Mouse (Mus musculus): ENCODE results near the gene Phf10. TPM values are rescaled to one million over a fixed set of nuclear protein-coding genes. Genes with fewer than 3 reads are reported as not detected.
"Not testable (repeated sequence)": the region's sequence is repeated elsewhere in the genome, so short reads cannot be mapped to it uniquely, and the experiment has no call there.

Gene Phf10
- 10 to 100 TPM; 49.9 to 51.1 TPM for total RNA-seq (2021)
- long read RNA-seq, experiment 1, transcript Phf10-201 (12 exons, 1,663 nt), result major isoform, 27 of 93 reads
- long read RNA-seq, experiment 1, partial matches to known transcripts, result 47 of 93 reads
- long read RNA-seq, experiment 1, other reads (novel, unspliced or antisense), result 19 of 93 reads
- long read RNA-seq, experiment 2, transcript Phf10-201 (12 exons, 1,663 nt), result major isoform, 27 of 81 reads
- long read RNA-seq, experiment 2, partial matches to known transcripts, result 39 of 81 reads
- long read RNA-seq, experiment 2, other reads (novel, unspliced or antisense), result 15 of 81 reads

GRCm38 (mm10) chr17:14960951-14961556, at the start of gene Phf10:
Gene Phf10, minus strand, starts transcription at chr17:14961273.
- DNase-seq (ENCODE audit: low spot score), result not testable (repeated sequence)

DNA sequence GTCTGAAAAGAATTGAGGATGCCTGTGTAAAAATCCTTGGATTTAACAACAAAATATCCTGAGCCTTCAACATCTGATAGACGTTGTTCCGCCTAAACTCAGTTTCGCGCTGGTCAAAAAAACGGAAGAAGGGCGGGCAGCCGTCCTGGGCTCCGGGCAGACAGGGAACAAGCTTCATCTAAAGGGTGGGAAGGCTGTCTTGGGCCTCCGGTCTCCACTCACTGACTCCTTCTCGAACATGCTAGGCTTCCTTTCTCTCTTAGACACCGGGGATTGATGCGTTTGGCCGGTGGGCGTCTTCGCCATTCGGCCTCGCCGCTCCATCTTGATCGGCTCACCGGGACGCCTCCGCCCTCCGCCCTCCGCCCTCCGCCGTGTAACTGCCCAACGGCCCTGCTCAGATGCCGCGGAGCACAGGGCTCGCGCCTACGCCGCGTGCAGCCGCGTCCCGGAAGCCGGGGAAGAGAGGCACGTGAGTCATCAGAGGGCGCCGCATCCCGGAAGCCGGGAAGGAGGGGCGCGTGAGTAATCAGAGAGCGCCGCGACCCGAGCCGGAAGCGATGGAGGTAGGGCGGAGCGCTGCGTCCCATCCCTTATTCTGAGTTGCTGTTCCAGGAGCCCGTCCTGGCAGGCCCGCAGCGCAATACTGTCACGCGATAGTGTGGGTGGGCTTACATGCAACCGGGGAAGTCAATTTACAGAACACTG, 48.8 kb upstream of the Phf10 start, which contains the start of gene Gm3435:
Gm3435 (plus strand) TSS at position 471 of the 708 bp plus-strand sequence.
- DNase-seq (ENCODE audit: low spot score), result not testable (repeated sequence)

GRCm38 (mm10) chr17:15009088-15009487, 48.0 kb upstream of the Phf10 start:
- DNase-seq (ENCODE audit: low spot score), result not testable (repeated sequence)

DNA sequence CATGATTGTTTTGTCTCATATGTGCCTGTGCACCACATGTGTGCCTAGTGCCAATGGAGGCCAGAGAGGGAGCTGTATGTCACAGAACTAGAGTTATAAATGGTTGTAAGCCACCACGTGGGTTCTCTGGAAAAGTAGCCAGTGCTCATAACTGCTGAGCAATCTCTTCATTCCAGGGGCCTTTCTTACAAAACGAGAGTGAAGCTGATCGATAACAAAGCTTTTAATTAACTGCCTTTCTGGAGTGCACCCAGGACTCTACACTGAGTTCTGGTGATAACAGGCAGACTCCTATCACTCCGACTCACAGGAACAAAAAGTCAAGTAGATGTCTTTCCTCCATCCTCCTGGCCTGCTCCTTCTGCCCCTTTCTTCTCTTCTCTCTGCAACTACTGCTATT, 39.0 kb upstream of the Phf10 start:
- not testable (repeated sequence) for DNase-seq (ENCODE audit: low spot score)

DNA sequence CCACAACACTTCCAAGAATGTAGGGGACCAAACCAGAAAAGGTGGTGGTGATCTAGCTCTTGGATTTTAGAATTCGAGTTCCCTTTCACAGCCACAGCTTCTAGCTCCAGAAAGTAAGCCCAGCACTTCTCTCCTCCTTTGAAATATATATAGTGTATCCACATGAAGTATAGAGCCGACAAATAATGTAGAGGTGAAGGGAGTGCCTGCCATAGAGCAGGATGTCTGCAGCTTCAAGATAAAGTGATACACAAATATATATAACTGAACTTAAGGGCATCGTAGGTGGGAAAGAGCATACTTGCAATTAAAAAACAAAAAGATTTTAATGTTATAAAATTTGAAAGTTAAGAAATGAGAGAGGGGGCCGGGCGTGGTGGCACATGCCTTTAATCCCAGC, 33.1 kb upstream of the Phf10 start:
- DNase-seq (ENCODE audit: low spot score), result not testable (repeated sequence)

DNA sequence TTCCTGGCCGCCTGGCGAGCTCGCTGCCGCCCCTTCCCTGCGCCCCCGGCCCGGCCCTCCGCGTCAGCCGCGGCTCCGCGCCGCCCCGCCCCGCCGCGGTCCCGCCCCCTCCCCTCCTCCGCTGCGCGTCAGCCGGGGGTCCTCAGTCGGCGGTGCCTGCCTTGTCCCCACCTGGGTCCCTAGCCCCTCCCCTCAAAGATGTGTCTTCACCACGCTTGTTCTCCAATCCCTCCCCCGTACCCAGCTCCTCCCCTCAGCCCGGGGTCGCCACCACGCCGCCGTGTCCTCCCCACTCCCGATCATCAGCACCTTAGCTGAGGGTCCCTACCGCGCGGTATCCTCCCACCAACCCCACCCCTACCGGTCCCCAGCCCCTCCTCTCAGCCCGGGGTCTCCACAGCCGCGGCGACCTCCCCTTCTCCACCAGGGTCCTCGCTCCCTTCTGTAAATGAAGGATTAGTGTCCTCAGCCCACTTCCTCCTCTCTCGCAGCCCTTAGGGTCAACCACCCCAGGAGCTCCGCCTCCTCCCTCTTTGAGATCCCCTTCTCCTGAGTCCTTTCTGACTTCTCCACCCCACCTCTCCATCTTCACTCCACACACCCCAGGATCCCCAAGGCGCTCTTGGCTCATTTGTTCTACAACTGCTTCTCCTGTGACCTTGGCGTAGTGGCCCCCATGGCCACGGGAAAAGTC, 32.2 kb upstream of the Phf10 start:
- DNase-seq (ENCODE audit: low spot score), result not testable (repeated sequence)

DNA sequence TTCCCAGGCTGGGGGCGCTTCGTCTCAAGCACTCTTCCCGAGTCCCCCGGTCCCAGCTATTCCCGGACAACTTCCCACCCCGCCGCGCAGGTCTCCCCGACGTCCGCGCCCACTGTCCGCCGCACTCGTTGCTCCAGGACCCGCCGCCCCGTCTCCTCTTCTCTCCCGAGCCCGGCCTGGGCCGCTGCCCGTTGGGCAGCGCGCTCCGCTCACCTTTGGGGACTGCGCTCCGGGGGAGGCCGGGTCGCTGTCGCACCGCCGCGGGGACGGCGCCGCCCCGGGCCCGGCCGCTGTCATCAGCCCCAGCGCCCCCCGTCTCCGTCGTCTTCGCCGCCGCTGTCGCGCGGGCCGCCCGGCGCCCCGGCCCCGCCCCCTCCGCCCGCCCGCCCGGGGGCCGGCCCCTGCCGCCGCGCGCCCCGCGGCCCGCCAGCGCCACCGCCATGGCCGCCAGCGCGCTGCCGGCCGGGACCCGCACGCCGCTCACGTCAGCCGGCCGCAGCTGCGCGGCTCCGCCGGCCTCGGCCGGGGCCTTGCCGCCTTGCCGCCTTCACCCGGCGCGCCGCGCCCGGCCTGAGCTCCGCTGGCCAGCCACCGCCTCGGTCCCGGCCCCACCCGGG, 31.6 kb upstream of the Phf10 start:
- not testable (repeated sequence) for DNase-seq (ENCODE audit: low spot score)

DNA sequence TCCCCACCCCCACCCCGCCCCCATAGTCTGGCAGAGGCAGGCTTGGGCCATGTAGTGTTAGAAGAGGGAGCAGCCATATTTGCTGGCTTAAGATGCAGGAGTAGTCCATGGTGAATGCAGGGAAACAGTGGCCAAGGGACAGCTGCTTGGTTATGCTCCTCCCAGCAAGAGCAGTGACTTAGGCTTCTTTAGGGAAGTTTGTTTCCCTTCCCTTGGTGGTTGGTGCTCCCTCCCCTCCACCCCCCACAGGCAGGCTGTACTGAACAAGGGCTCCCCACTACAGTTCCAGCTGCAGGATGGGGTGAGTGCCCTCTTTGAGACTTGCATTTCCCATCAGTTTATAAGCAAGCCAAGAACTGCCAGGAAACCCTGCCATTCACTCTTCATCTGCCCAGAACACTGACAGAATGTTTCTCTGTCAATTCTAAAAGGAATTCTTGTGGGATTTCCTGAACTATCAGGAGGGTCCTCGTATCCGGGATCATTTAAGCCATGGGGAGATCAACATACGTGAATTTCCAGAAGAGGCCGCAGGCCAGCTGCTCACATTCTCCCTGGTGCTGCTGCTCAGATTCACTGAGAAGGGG, 29.1 kb upstream of the Phf10 start:
- DNase-seq (ENCODE audit: low spot score), result not testable (repeated sequence)

- not testable (repeated sequence) for DNase-seq (ENCODE audit: low spot score)
These were observed 17.4 kb upstream of the Phf10 start, which contains the start of the genes 9030025P20Rik and Gm3417 for GRCm38 (mm10) chr17:14978362-14979038. Gene 9030025P20Rik, plus strand, starts transcription at chr17:14978468. Gene Gm3417, minus strand, starts transcription at chr17:14978790.

GRCm38 (mm10) chr17:14977718-14978361, 16.8 kb upstream of the Phf10 start:
- not testable (repeated sequence) for DNase-seq (ENCODE audit: low spot score)

GRCm38 (mm10) chr17:14968373-14968913, 7.4 kb upstream of the Phf10 start:
- not testable (repeated sequence) for DNase-seq (ENCODE audit: low spot score)

DNA sequence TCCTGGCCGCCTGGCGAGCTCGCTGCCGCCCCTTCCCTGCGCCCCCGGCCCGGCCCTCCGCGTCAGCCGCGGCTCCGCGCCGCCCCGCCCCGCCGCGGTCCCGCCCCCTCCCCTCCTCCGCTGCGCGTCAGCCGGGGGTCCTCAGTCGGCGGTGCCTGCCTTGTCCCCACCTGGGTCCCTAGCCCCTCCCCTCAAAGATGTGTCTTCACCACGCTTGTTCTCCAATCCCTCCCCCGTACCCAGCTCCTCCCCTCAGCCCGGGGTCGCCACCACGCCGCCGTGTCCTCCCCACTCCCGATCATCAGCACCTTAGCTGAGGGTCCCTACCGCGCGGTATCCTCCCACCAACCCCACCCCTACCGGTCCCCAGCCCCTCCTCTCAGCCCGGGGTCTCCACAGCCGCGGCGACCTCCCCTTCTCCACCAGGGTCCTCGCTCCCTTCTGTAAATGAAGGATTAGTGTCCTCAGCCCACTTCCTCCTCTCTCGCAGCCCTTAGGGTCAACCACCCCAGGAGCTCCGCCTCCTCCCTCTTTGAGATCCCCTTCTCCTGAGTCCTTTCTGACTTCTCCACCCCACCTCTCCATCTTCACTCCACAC, 583 bp upstream of the Phf10 start:
- DNase-seq (ENCODE audit: low spot score), result not testable (repeated sequence)

DNA sequence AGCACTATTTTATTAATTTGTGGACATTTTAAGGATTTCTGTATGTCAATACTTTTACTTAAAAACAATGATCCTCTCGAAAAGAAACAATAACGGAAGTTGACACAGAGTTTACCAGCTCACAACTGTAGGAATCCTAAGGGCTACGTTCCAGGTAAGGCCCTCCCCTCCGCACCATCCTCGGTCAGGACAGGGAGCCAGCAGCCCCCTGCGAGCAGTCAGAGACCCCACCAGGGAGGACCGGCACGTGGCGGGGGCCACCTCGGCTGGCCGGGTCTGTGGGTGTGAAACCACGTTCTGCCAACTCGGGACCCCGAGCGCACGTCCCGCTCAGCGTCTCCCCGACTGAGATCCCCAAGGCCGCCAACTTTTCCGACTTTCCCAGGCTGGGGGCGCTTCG, 553 bp downstream of the Phf10 start:
- DNase-seq (ENCODE audit: low spot score), result peak; percentile 20

GRCm38 (mm10) chr17:14959979-14960378, 1.1 kb downstream of the Phf10 start:
- no peak for DNase-seq (ENCODE audit: low spot score)

DNA sequence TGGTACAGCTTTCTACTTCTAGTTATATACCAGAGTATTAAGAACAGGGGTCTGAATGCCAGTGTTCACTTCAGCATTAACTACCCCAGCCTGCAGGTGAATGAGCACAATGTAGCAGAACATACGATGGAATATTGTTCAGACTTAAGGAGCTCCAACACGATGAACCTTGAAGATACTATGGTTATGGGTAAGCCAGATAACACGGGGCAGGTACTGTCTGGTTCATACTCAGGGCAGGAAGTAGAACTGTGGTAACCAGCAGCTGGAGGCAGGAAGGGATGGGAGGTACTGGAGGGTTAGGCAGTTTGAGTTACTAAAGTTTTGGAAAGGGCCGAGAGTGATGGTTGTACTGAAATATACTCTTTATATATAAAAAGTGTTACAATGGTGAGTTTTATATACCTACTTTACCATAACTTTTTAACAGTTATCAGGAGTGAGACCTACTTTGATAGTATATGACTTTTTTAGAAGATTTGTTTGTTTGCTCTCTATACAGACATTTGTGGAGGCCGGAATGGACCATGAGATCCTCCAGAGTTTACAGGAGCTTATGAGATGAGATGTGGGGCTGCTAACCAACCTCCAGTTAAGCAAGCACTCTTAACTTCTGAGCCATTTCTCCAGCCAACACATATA, 2.3 kb downstream of the Phf10 start:
- DNase-seq (ENCODE audit: low spot score), result no peak

DNA sequence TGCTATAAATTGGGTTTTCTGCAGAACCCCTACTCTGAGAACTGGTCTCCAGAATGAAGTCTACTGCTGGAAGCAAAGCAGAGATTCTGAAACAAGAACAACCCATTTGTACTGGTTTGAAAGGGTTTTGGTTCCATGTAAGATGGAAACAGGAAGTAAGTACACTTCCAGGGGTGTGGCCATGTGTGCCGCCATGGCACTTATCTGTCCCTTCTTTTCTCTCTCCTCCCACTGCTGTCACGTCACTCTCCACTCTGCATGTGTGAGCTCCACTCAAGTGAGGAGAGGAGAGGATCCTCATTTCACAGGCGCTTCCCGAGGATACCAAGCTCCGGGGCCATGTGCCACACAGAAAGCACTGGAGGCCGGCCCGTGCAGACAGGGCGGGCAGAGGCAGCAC, 7.6 kb downstream of the Phf10 start:
- DNase-seq (ENCODE audit: low spot score), result no peak

GRCm38 (mm10) chr17:14949161-14949827, 11.8 kb downstream of the Phf10 start:
- no peak for DNase-seq (ENCODE audit: low spot score)

DNA sequence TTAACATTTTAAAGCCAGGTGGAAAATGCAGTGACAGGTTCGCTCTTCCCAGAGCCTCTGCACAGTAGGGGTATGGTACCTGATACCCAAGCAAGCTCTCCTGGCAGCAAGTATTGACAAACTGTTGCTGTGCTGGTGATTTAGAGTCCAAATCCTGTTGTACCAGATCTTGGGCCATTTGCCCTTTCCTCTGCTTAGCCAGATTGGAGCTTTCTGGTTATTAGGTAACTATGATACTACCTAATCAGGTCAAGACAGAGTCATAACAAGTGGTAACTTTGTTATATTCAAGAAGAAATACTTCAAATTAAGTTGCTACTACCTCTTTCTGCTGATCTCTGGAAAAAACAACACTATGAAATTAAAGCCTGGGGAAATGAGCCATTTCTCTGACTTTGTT, 16.5 kb downstream of the Phf10 start:
- DNase-seq (ENCODE audit: low spot score), result no peak
